11 mouse cellular contexts compared by ENCODE assay signal in genomic region chr4:134548169-134548938, GRCm38 (mm10). TPM values are rescaled to one million over a fixed set of nuclear protein-coding genes. Genes with fewer than 3 reads are reported as not detected.
DNase-seq lines count a peak whose midpoint lies in the region; ATAC-seq and TF ChIP-seq lines count a peak whose summit lies in the region.
"Had no signal": no experiment of that assay in that cellular context is flagged by ENCODE, and none has a peak within 500 bp of the region (broad histone marks: within the 10 kb centered on the region; RNA-seq: fewer than 3 reads in every experiment).

No protein-coding gene starts in this region.

- peak; percentile 6; the same call in 1 of the 2 replicates for ATAC-seq in heart, postnatal 0 days (ENCODE audit: insufficient read depth, low read depth)
- ATAC-seq in megakaryocyte, adult 5-6 weeks (ENCODE audit: poor library complexity, severe bottlenecking), result peak; percentile 78

- intact Hi-C loops in gastrocnemius, adult 2 months (cut with DNase I), result no loop called here

- no peak for TF ChIP-seq EP300 in heart, postnatal 0 days (IDR thresholded peaks at IDR 0.05; ENCODE audit: low read depth)

- H3K4me2 ChIP-seq in heart, postnatal 0 days (ENCODE audit: low read depth, low read length), result no peak overlapping the region
- H3K4me2 ChIP-seq: kidney, embryonic 15.5 days had no signal

- no peak overlapping the region for H3K9ac ChIP-seq in heart, postnatal 0 days (replicated peaks; ENCODE audit: low read depth, low read length)

- DNase-seq in gastrocnemius, adult 2 months, result peak; percentile 64
- DNase-seq in gastrocnemius, postnatal 4 days (ENCODE audit: low spot score in 2 of 2), result no peak
- DNase-seq in heart, postnatal 0 days (ENCODE audit: low spot score), result peak; percentile 70
- DNase-seq in urinary bladder, postnatal 4 days (ENCODE audit: low spot score in 2 of 2), result no peak
- DNase-seq in layer of hippocampus, adult 8-10 months (ENCODE audit: low spot score in 2 of 2), result no peak
- no peak for DNase-seq in thymus, postnatal 4 days
- DNase-seq: cerebellum, postnatal 36 days had no signal

- TF ChIP-seq CTCF in gastrocnemius, adult 2 months (IDR thresholded peaks at IDR 0.05), result no peak
- no peak; the same call in 1 of the 2 replicates for TF ChIP-seq CTCF in bone marrow, adult 2 months (IDR thresholded peaks at IDR 0.05; ENCODE audit: control insufficient read depth, insufficient read depth, low read length)
- TF ChIP-seq CTCF in heart, postnatal 0 days (IDR thresholded peaks at IDR 0.05; ENCODE audit: low read depth), result peak; percentile 20

- WGBS in bone marrow, adult 2 months, result 38% methylated on average over 18 of the region's 18 CpGs
- 46% methylated on average over 18 of the region's 18 CpGs for WGBS in heart, postnatal 0 days

- no peak overlapping the region for H3K4me3 ChIP-seq in gastrocnemius, adult 2 months
- peak overlapping the region; percentile 55 for H3K4me3 ChIP-seq in bone marrow, adult 2 months (replicated peaks; ENCODE audit: control insufficient read depth, low read depth, low read length)
- H3K4me3 ChIP-seq in heart, postnatal 0 days (ENCODE audit: low read depth, low read length), result no peak overlapping the region
- H3K4me3 ChIP-seq: kidney, embryonic 15.5 days had no signal

- TF ChIP-seq POLR2A in bone marrow, adult 2 months (IDR thresholded peaks at IDR 0.05; ENCODE audit: borderline replicate concordance, control insufficient read depth, low read depth, low read length), result no peak

- H3K9me3 ChIP-seq in heart, postnatal 0 days (replicated peaks; ENCODE audit: control insufficient read depth, low read length), result no peaks in the 10 kb centered on the region

- peaks cover 2% of the 10 kb centered on the region; the same call in 1 of the 2 replicates for H3K4me1 ChIP-seq in bone marrow, adult 2 months (ENCODE audit: control insufficient read depth, insufficient read depth, low read length)
- peaks cover 16% of the 10 kb centered on the region for H3K4me1 ChIP-seq in heart, postnatal 0 days (ENCODE audit: control insufficient read depth, insufficient read depth)

- H3K27me3 ChIP-seq in heart, postnatal 0 days (ENCODE audit: control insufficient read depth, insufficient read depth, low read length), result no peaks in the 10 kb centered on the region
- H3K27me3 ChIP-seq: kidney, embryonic 15.5 days had no signal

- H3K36me3 ChIP-seq in heart, postnatal 0 days (replicated peaks; ENCODE audit: control insufficient read depth, insufficient read depth, low read length), result peaks cover 26% of the 10 kb centered on the region
- H3K36me3 ChIP-seq: G1E had no signal

- H3K27ac ChIP-seq in gastrocnemius, adult 2 months, result peak overlapping the region; percentile 44
- peak overlapping the region; percentile 87 for H3K27ac ChIP-seq in bone marrow, adult 2 months (ENCODE audit: control insufficient read depth, insufficient read depth, low read depth, low read length, poor library complexity)
- H3K27ac ChIP-seq in heart, postnatal 0 days (ENCODE audit: low read depth), result peak overlapping the region; percentile 21; the same call in 1 of the 2 replicates

RNA-seq across cellular contexts. Expression of gene Selenon, which starts 3.6 kb away (rescaled TPM):
- total RNA-seq in gastrocnemius, adult 2 months (2021), result 1 to 10 TPM; 4.4 to 6.3 TPM
- total RNA-seq in gastrocnemius, postnatal 4 days (2021), result 10 to 100 TPM; 43.5 to 45.4 TPM
- 7.1 and 8.4 TPM in 2 replicates for polyA plus RNA-seq in bone marrow, adult 2 months (2011; ENCODE audit: insufficient read depth, insufficient read length, low replicate concordance, missing spikeins)
- 18.2 and 30.5 TPM in 2 replicates for total RNA-seq in heart, postnatal 0 days (2014; rRNA removed; ENCODE audit: low replicate concordance)
- polyA plus RNA-seq in heart, postnatal 0 days (2015; fragmentation: Nextera tagmentation; extraction: Ambion mirVana), result 6.8 and 7.2 TPM in 2 replicates
- 24.9 and 25.4 TPM in 2 replicates for total RNA-seq in megakaryocyte, adult 5-6 weeks (2015)
- 6.3 and 8.2 TPM in 2 replicates for total RNA-seq in megakaryocyte, adult 5-6 weeks (2017)
- 10 to 100 TPM; 18.4 to 22.8 (median 21.2) TPM for total RNA-seq in layer of hippocampus, adult 8-10 months (2022)
- polyA plus RNA-seq: G1E had no signal

RNA-seq across cellular contexts. Expression of gene Mtfr1l, which starts 13.2 kb away (rescaled TPM):
- total RNA-seq in gastrocnemius, adult 2 months (2021), result 100 to 1,000 TPM; 131 to 136 TPM
- 100 to 1,000 TPM in 1 of 2 experiments, 10 to 100 TPM in 1; 99.7 to 104 TPM for total RNA-seq in gastrocnemius, postnatal 4 days (2021)
- 35.3 and 57.2 TPM in 2 replicates for polyA plus RNA-seq in bone marrow, adult 2 months (2011; ENCODE audit: insufficient read depth, insufficient read length, low replicate concordance, missing spikeins)
- 145 and 159 TPM in 2 replicates for total RNA-seq in heart, postnatal 0 days (2014; rRNA removed; ENCODE audit: low replicate concordance)
- 191 and 207 TPM in 2 replicates for polyA plus RNA-seq in heart, postnatal 0 days (2015; fragmentation: Nextera tagmentation; extraction: Ambion mirVana)
- 40.4 and 48.1 TPM in 2 replicates for total RNA-seq in megakaryocyte, adult 5-6 weeks (2015)
- 33.6 and 38.3 TPM in 2 replicates for total RNA-seq in megakaryocyte, adult 5-6 weeks (2017)
- total RNA-seq in layer of hippocampus, adult 8-10 months (2022), result 10 to 100 TPM; 65.9 to 74.2 (median 67.9) TPM

RNA-seq across cellular contexts. Expression of gene Aunip, which starts 37.6 kb away (rescaled TPM):
- not detected for total RNA-seq in gastrocnemius, adult 2 months (2021)
- total RNA-seq in gastrocnemius, postnatal 4 days (2021), result 1 to 10 TPM; 1.9 to 2.1 TPM
- polyA plus RNA-seq in bone marrow, adult 2 months (2011; ENCODE audit: insufficient read depth, insufficient read length, low replicate concordance, missing spikeins), result 9.5 and 13.9 TPM in 2 replicates
- 2.7 and 3.1 TPM in 2 replicates for total RNA-seq in heart, postnatal 0 days (2014; rRNA removed; ENCODE audit: low replicate concordance)
- polyA plus RNA-seq in heart, postnatal 0 days (2015; fragmentation: Nextera tagmentation; extraction: Ambion mirVana), result 1.8 and 2.5 TPM in 2 replicates
- total RNA-seq in megakaryocyte, adult 5-6 weeks (2015), result 3.7 and 3.9 TPM in 2 replicates
- 12.6 and 17.0 TPM in 2 replicates for total RNA-seq in megakaryocyte, adult 5-6 weeks (2017)
- under 1 TPM in 3 of 4 experiments, not detected in 1; 0.25 to 0.85 (median 0.33) TPM for total RNA-seq in layer of hippocampus, adult 8-10 months (2022)

RNA-seq across cellular contexts. Expression of gene Paqr7, which starts 51.9 kb away (rescaled TPM):
- total RNA-seq in gastrocnemius, adult 2 months (2021), result 1 to 10 TPM; 1.7 to 2.3 TPM
- 1 to 10 TPM; 4.8 to 6.3 TPM for total RNA-seq in gastrocnemius, postnatal 4 days (2021)
- polyA plus RNA-seq in bone marrow, adult 2 months (2011; ENCODE audit: insufficient read depth, insufficient read length, low replicate concordance, missing spikeins), result 10.2 and 10.8 TPM in 2 replicates
- 13.1 and 25.4 TPM in 2 replicates for total RNA-seq in heart, postnatal 0 days (2014; rRNA removed; ENCODE audit: low replicate concordance)
- polyA plus RNA-seq in heart, postnatal 0 days (2015; fragmentation: Nextera tagmentation; extraction: Ambion mirVana), result 15.4 and 18.7 TPM in 2 replicates
- total RNA-seq in megakaryocyte, adult 5-6 weeks (2015), result 10.7 and 11.7 TPM in 2 replicates
- total RNA-seq in megakaryocyte, adult 5-6 weeks (2017), result 17.0 and 17.6 TPM in 2 replicates
- total RNA-seq in layer of hippocampus, adult 8-10 months (2022), result 10 to 100 TPM; 55.4 to 75.1 (median 63.4) TPM

Comparison
In these comparisons a context has a peak if more than half of its experiments do, and no peak if none do; other contexts are left out.
1. DNase-seq: peak in gastrocnemius, adult 2 months (single experiment) and heart, postnatal 0 days (single experiment); none in gastrocnemius, postnatal 4 days (0 of 2), urinary bladder, postnatal 4 days (0 of 2), layer of hippocampus, adult 8-10 months (0 of 2) and thymus, postnatal 4 days (single experiment).
2. H3K27ac ChIP-seq: peak in every context shown above with its lines; median percentile 87 in bone marrow, adult 2 months; 44 in gastrocnemius, adult 2 months; 21 in heart, postnatal 0 days.